ENCODE assay signal across 10 mouse cellular contexts in genomic region chr19:47454167-47455000, GRCm38 (mm10). TPM values are rescaled to one million over a fixed set of nuclear protein-coding genes. Genes with fewer than 3 reads are reported as not detected.
DNase-seq lines count a peak whose midpoint lies in the region; TF ChIP-seq lines count a peak whose summit lies in the region.
"Had no signal": no experiment of that assay in that cellular context is flagged by ENCODE, and none has a peak within 500 bp of the region (broad histone marks: within the 10 kb centered on the region; RNA-seq: fewer than 3 reads in every experiment).

No protein-coding gene starts in this region.

- 61% methylated on average over 11 of the region's 11 CpGs for WGBS in limb, embryonic 10.5 days

- no peak for DNase-seq in layer of hippocampus, adult 2 months (ENCODE audit: low spot score in 2 of 2)
- DNase-seq in layer of hippocampus, postnatal 10 days (ENCODE audit: low spot score in 2 of 2), result no peak
- peak; percentile 58 for DNase-seq in brain, embryonic 14.5 days (ENCODE audit: low read depth)
- DNase-seq in heart, adult 11 months, result peak; percentile 98
- no peak for DNase-seq in limb, embryonic 10.5 days (ENCODE audit: low spot score)
- no peak for DNase-seq in adrenal gland, postnatal 10 days
- no peak for DNase-seq in thymus, postnatal 10 days (ENCODE audit: low spot score in 2 of 2)
- DNase-seq in layer of hippocampus, adult 8-10 months (ENCODE audit: low spot score in 2 of 2), result no peak
- DNase-seq: cerebellum, adult 11-12 months had no signal

- peak overlapping the region; percentile 78 for H3K27ac ChIP-seq in layer of hippocampus, adult 2 months
- peak overlapping the region; percentile 66 for H3K27ac ChIP-seq in limb, embryonic 10.5 days

- peaks cover 84% of the 10 kb centered on the region for H3K4me1 ChIP-seq in limb, embryonic 10.5 days

- H3K9me3 ChIP-seq in limb, embryonic 10.5 days (replicated peaks), result no peaks in the 10 kb centered on the region
- H3K9me3 ChIP-seq: G1E had no signal

- H3K27me3 ChIP-seq in limb, embryonic 10.5 days (ENCODE audit: low read depth, poor library complexity, severe bottlenecking), result no peaks in the 10 kb centered on the region

- H3K4me3 ChIP-seq in layer of hippocampus, adult 2 months, result no peak overlapping the region; the same call in 1 of the 2 replicates
- H3K4me3 ChIP-seq in limb, embryonic 10.5 days, result no peak overlapping the region; the same call in 1 of the 2 replicates

- no peak for TF ChIP-seq CTCF in layer of hippocampus, adult 2 months (conservative IDR thresholded peaks at IDR 0.05)
- TF ChIP-seq CTCF in brain, embryonic 14.5 days (IDR thresholded peaks at IDR 0.05; ENCODE audit: borderline replicate concordance, extremely low read depth, insufficient read depth, insufficient read length), result no peak

- H3K36me3 ChIP-seq in limb, embryonic 10.5 days, result no peaks in the 10 kb centered on the region; the same call in 1 of the 2 replicates
- H3K36me3 ChIP-seq: G1E had no signal

- no peak for TF ChIP-seq POLR2A in brain, embryonic 14.5 days (IDR thresholded peaks at IDR 0.05; ENCODE audit: borderline replicate concordance, extremely low read depth, insufficient read depth, insufficient read length, poor library complexity, severe bottlenecking)

RNA-seq across cellular contexts. Expression of gene Sh3pxd2a, which starts 9.8 kb away (rescaled TPM):
- 10 to 100 TPM; 33.0 to 35.4 TPM for total RNA-seq in layer of hippocampus, adult 2 months (2021)
- total RNA-seq in layer of hippocampus, postnatal 10 days (2021), result 10 to 100 TPM; 28.0 to 29.1 TPM
- polyA plus RNA-seq in brain, embryonic 14.5 days (2012; rRNA removed), result 10.1 and 14.5 TPM in 2 replicates
- 3.1 and 3.8 TPM in 2 replicates for polyA plus RNA-seq in limb, embryonic 10.5 days (2016; fragmentation: Nextera tagmentation; extraction: Ambion mirVana)
- 100 to 1,000 TPM; 138 to 164 TPM for total RNA-seq in adrenal gland, postnatal 10 days (2021)
- 10 to 100 TPM; 31.8 to 34.5 (median 32.9) TPM for total RNA-seq in layer of hippocampus, adult 8-10 months (2022)
- polyA plus RNA-seq: G1E had no signal

Comparison
In these comparisons a context has a peak if more than half of its experiments do, and no peak if none do; other contexts are left out.
1. DNase-seq: peak in brain, embryonic 14.5 days (single experiment) and heart, adult 11 months (single experiment); none in layer of hippocampus, adult 2 months (0 of 2), layer of hippocampus, postnatal 10 days (0 of 2), limb, embryonic 10.5 days (single experiment), adrenal gland, postnatal 10 days (single experiment), thymus, postnatal 10 days (0 of 2) and layer of hippocampus, adult 8-10 months (0 of 2).